ENCODE assay signal across 9 mouse cellular contexts in genomic region chr13:93237677-93238398, GRCm38 (mm10). TPM values are rescaled to one million over a fixed set of nuclear protein-coding genes. Genes with fewer than 3 reads are reported as not detected.
A peak's percentile ranks its signal among the peaks of the same experiment; 100 is the strongest.
DNase-seq lines count a peak whose midpoint lies in the region; ATAC-seq and TF ChIP-seq lines count a peak whose summit lies in the region.
"Had no signal": no experiment of that assay in that cellular context is flagged by ENCODE, and none has a peak within 500 bp of the region (broad histone marks: within the 10 kb centered on the region; RNA-seq: fewer than 3 reads in every experiment).

No protein-coding gene starts in this region.

- no peak overlapping the region for H3K9ac ChIP-seq in hindbrain, embryonic 14.5 days
- no peak overlapping the region for H3K9ac ChIP-seq in hindbrain, embryonic 12.5 days
- H3K9ac ChIP-seq in kidney, postnatal 0 days (ENCODE audit: low read depth, low read length) = no peak overlapping the region
- H3K9ac ChIP-seq: neural tube, embryonic 13.5 days had no signal

- no peak for TF ChIP-seq CTCF in kidney, postnatal 0 days (IDR thresholded peaks at IDR 0.05; ENCODE audit: low read depth)

- WGBS in hindbrain, embryonic 14.5 days = 78% methylated on average over 9 of the region's 9 CpGs
- WGBS in hindbrain, embryonic 12.5 days = 81% methylated on average over 9 of the region's 9 CpGs
- WGBS in kidney, postnatal 0 days = 60% methylated on average over 9 of the region's 9 CpGs

- no peak overlapping the region for H3K27ac ChIP-seq in hindbrain, embryonic 14.5 days
- H3K27ac ChIP-seq in hindbrain, embryonic 12.5 days = no peak overlapping the region
- no peak overlapping the region for H3K27ac ChIP-seq in kidney, postnatal 0 days
- H3K27ac ChIP-seq: neural tube, embryonic 13.5 days had no signal

- peak; percentile 32 for DNase-seq in hindbrain, embryonic 14.5 days (ENCODE audit: low spot score)
- DNase-seq in kidney, postnatal 0 days (ENCODE audit: low spot score) = peak; percentile 72
- no peak for DNase-seq in cerebellum, adult 8-10 months
- no peak for DNase-seq in testis, postnatal 10 days (ENCODE audit: low spot score)
- no peak for DNase-seq in frontal cortex, postnatal 14 days (ENCODE audit: low spot score in 2 of 2)

- no peaks in the 10 kb centered on the region for H3K36me3 ChIP-seq in hindbrain, embryonic 14.5 days (replicated peaks; ENCODE audit: control insufficient read depth, insufficient read depth)
- H3K36me3 ChIP-seq in hindbrain, embryonic 12.5 days = no peaks in the 10 kb centered on the region
- H3K36me3 ChIP-seq in kidney, postnatal 0 days (ENCODE audit: insufficient read depth, low read length) = no peaks in the 10 kb centered on the region
- H3K36me3 ChIP-seq: neural tube, embryonic 13.5 days had no signal

- H3K4me3 ChIP-seq in hindbrain, embryonic 14.5 days (replicated peaks; ENCODE audit: low read length) = no peak overlapping the region
- no peak overlapping the region for H3K4me3 ChIP-seq in hindbrain, embryonic 12.5 days
- H3K4me3 ChIP-seq in kidney, postnatal 0 days (replicated peaks; ENCODE audit: low read depth, low read length) = no peak overlapping the region
- H3K4me3 ChIP-seq: neural tube, embryonic 13.5 days had no signal

- ATAC-seq in hindbrain, embryonic 14.5 days (ENCODE audit: low FRiP score) = peak; percentile 34; the same call in 1 of the 2 replicates
- no peak for ATAC-seq in hindbrain, embryonic 12.5 days (ENCODE audit: low FRiP score)
- peak; percentile 81 for ATAC-seq in common myeloid progenitor, adult 5-6 weeks (replicated peaks; ENCODE audit: low read depth, poor library complexity, severe bottlenecking)
- no peak; the same call in 1 of the 2 replicates for ATAC-seq in kidney, postnatal 0 days (replicated peaks; ENCODE audit: low FRiP score, low read depth)
- ATAC-seq in neutrophil, adult 5-6 weeks (ENCODE audit: extremely low read depth, insufficient number of reproducible peaks, low FRiP score, poor library complexity, severe bottlenecking) = peak; percentile 67

- H3K4me1 ChIP-seq in hindbrain, embryonic 14.5 days (replicated peaks; ENCODE audit: control insufficient read depth, insufficient read depth, low read length) = no peaks in the 10 kb centered on the region
- H3K4me1 ChIP-seq in hindbrain, embryonic 12.5 days = 0 out of 2 replicates have a peak, but pooled peaks cover 3% of the 10 kb centered on the region
- no peaks in the 10 kb centered on the region for H3K4me1 ChIP-seq in kidney, postnatal 0 days (replicated peaks; ENCODE audit: insufficient read depth, low read length)

- H3K4me2 ChIP-seq in hindbrain, embryonic 14.5 days (replicated peaks) = no peak overlapping the region
- no peak overlapping the region for H3K4me2 ChIP-seq in hindbrain, embryonic 12.5 days (replicated peaks)
- no peak overlapping the region for H3K4me2 ChIP-seq in kidney, postnatal 0 days (ENCODE audit: low read length)
- H3K4me2 ChIP-seq: neural tube, embryonic 13.5 days had no signal

- H3K27me3 ChIP-seq in hindbrain, embryonic 14.5 days (ENCODE audit: control insufficient read depth, insufficient read depth, low read length) = no peaks in the 10 kb centered on the region
- no peaks in the 10 kb centered on the region for H3K27me3 ChIP-seq in hindbrain, embryonic 12.5 days
- no peaks in the 10 kb centered on the region for H3K27me3 ChIP-seq in kidney, postnatal 0 days (ENCODE audit: insufficient read depth, low read length)
- H3K27me3 ChIP-seq: neural tube, embryonic 13.5 days had no signal

- no peaks in the 10 kb centered on the region for H3K9me3 ChIP-seq in hindbrain, embryonic 14.5 days (ENCODE audit: control insufficient read depth, low read length)
- H3K9me3 ChIP-seq in hindbrain, embryonic 12.5 days (replicated peaks) = no peaks in the 10 kb centered on the region
- no peaks in the 10 kb centered on the region for H3K9me3 ChIP-seq in kidney, postnatal 0 days (replicated peaks; ENCODE audit: low read length)
- H3K9me3 ChIP-seq: neural tube, embryonic 13.5 days had no signal

RNA-seq across cellular contexts. Expression of gene Tent2, which starts 45.7 kb away (rescaled TPM):
- polyA plus RNA-seq in hindbrain, embryonic 14.5 days (2014; fragmentation: Nextera tagmentation; extraction: Ambion mirVana) = 44.6 and 48.5 TPM in 2 replicates
- 55.7 and 64.0 TPM in 2 replicates for polyA plus RNA-seq in hindbrain, embryonic 12.5 days (2016; fragmentation: Nextera tagmentation; extraction: Ambion mirVana)
- total RNA-seq in common myeloid progenitor, adult 5-6 weeks (2017) = 36.2 and 50.8 TPM in 2 replicates
- 46.6 and 48.4 TPM in 2 replicates for polyA plus RNA-seq in kidney, postnatal 0 days (2015; fragmentation: Nextera tagmentation; extraction: Ambion mirVana)
- 56.1 and 67.7 TPM in 2 replicates for total RNA-seq in neutrophil, adult 5-6 weeks (2017)

Comparison
In these comparisons a context has a peak if more than half of its experiments do, and no peak if none do; other contexts are left out.
1. ATAC-seq: peak in hindbrain, embryonic 14.5 days (single experiment), common myeloid progenitor, adult 5-6 weeks (single experiment) and neutrophil, adult 5-6 weeks (single experiment); none in hindbrain, embryonic 12.5 days (single experiment) and kidney, postnatal 0 days (single experiment).
2. DNase-seq: peak in hindbrain, embryonic 14.5 days (single experiment) and kidney, postnatal 0 days (single experiment); none in cerebellum, adult 8-10 months (single experiment), testis, postnatal 10 days (single experiment) and frontal cortex, postnatal 14 days (0 of 2).